ENCODE assay signal across 8 mouse cellular contexts in the genomic region with DNA sequence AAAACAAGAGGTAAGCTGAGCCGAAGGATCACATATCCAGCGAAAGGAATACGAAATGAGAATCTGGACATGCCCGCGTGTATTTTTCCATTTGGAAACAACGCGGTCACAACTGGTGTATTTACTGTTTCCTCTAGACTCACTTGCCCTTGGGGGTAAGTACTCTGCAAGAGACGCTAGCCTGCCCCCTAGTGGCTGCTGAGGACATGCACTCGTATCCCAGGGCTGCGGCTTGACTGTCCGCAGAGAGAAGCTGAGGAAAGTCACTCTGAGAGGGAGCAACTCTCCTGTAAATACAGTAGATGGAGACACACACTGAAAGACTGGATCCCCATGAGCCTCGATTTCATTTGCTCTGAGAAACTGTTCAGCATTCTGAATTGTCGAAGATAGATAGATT.
DNase-seq lines count a peak whose midpoint lies in the region; ATAC-seq and TF ChIP-seq lines count a peak whose summit lies in the region.

No protein-coding gene starts in this region.

- TF ChIP-seq CTCF in Patski (IDR thresholded peaks at IDR 0.05), result peak; percentile 96

- H3K4me3 ChIP-seq in hindbrain, embryonic 13.5 days, result no peak overlapping the region

- no peaks in the 10 kb centered on the region for H3K4me1 ChIP-seq in hindbrain, embryonic 13.5 days (replicated peaks)

- H3K9me3 ChIP-seq in hindbrain, embryonic 13.5 days, result no peaks in the 10 kb centered on the region

- no peak overlapping the region for H3K9ac ChIP-seq in hindbrain, embryonic 13.5 days

- peak; percentile 33 for DNase-seq in Patski (ENCODE audit: low read depth, low spot score)
- peak; percentile 77 to 85 for DNase-seq in cerebellum, postnatal 14 days
- DNase-seq in frontal cortex, postnatal 14 days (ENCODE audit: low spot score in 2 of 2), result peak; percentile 69 to 77
- DNase-seq in layer of hippocampus, postnatal 36 days, result peak; percentile 81 to 86
- DNase-seq in lung, postnatal 4 days, result peak; percentile 83 to 87
- peak; percentile 68 for DNase-seq in retina, postnatal 7 days (ENCODE audit: low read depth, low spot score)
- peak; percentile 73 for DNase-seq in urinary bladder, adult 2 months (ENCODE audit: low spot score)

- H3K27ac ChIP-seq in hindbrain, embryonic 13.5 days, result no peak overlapping the region

- CTCF ChIA-PET in Patski (lab: Charles Lee), result interaction anchor here (0.8 to 3.7 kb wide), 9 partner anchors 9 to 162 kb away, joined by 3 to 11 read pairs (median 5); no protein-coding TSS in a partner anchor

- 30% methylated on average over 13 of the region's 13 CpGs for WGBS in hindbrain, embryonic 13.5 days

- POLR2A ChIA-PET in Patski (lab: Charles Lee), result no interaction called here

- H3K27me3 ChIP-seq in Patski, result no peaks in the 10 kb centered on the region
- no peaks in the 10 kb centered on the region for H3K27me3 ChIP-seq in hindbrain, embryonic 13.5 days

- no peaks in the 10 kb centered on the region for H3K36me3 ChIP-seq in hindbrain, embryonic 13.5 days

- peak; percentile 91 for ATAC-seq in Patski
- ATAC-seq in hindbrain, embryonic 13.5 days (ENCODE audit: low FRiP score), result peak; percentile 46; the same call in 1 of the 2 replicates

- in situ Hi-C loops in Patski (cut with MboI; ENCODE audit: low pct_unique_long_range_greater_than_20kb), result loop anchor here (5.0 to 10.0 kb wide), 3 partner anchors 159 to 1657 kb away; a partner anchor contains a TSS

- H3K4me2 ChIP-seq in hindbrain, embryonic 13.5 days, result 0 out of 2 replicates have a peak overlapping the region, but pooled peaks have one; percentile 13

Comparison
In these comparisons a context has a peak if more than half of its experiments do, and no peak if none do; other contexts are left out.
1. DNase-seq: peak in every context shown above with its lines; median percentile 85 in lung, postnatal 4 days; 84 in layer of hippocampus, postnatal 36 days; 81 in cerebellum, postnatal 14 days; 73 in frontal cortex, postnatal 14 days; 73 in urinary bladder, adult 2 months; 68 in retina, postnatal 7 days; 33 in Patski.